Mouse (Mus musculus): Measurements from ENCODE around the gene Olfr836.
"Not testable (repeated sequence)": the region's sequence is repeated elsewhere in the genome, so short reads cannot be mapped to it uniquely, and the experiment has no call there.

The Olfr836 gene

DNA sequence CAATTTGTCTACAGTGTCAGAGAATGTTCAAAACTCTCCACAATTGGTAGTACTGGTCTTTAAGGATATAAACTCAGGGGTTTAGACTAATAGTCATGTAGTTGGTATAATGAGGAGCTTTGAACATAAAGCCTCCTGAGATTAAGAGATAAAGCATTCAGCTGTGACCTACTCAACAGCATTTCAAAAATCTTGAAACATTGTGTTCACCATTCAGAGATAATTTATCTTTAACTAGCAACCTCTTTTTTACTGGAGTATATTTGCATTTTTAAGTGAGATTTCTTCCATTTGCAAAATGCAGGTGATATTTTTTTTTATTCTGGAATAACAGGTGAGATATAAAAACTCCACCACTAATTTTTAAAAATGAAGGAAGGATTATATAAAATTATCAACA, at the start of gene Olfr836:
Gene Olfr836 (plus strand): TSS at position 301 of the 400 bp plus-strand sequence.
- no peak for DNase-seq (ENCODE audit: low read depth in 2 of 2, low spot score in 2 of 2)

DNA sequence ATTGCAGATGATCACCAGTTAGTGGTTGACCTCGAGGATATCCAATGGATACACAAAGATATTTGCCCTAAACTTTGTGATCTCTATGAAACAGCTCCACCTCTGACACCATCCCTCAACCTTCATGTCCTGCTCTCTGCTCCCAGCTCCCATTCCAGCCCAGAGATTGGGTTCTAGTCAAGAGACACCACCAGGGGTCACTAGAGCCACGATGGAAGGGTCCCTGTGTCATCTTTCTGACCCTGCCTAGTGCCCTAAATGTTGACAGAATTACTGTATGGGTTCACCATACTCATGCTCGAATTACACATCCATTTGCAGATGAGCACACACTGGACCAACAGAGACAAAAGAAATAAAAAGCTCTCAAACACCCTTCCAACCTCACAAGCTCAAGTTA, 35.2 kb upstream of the Olfr836 start:
- DNase-seq (ENCODE audit: low read depth in 2 of 2, low spot score in 2 of 2), result no peak

DNA sequence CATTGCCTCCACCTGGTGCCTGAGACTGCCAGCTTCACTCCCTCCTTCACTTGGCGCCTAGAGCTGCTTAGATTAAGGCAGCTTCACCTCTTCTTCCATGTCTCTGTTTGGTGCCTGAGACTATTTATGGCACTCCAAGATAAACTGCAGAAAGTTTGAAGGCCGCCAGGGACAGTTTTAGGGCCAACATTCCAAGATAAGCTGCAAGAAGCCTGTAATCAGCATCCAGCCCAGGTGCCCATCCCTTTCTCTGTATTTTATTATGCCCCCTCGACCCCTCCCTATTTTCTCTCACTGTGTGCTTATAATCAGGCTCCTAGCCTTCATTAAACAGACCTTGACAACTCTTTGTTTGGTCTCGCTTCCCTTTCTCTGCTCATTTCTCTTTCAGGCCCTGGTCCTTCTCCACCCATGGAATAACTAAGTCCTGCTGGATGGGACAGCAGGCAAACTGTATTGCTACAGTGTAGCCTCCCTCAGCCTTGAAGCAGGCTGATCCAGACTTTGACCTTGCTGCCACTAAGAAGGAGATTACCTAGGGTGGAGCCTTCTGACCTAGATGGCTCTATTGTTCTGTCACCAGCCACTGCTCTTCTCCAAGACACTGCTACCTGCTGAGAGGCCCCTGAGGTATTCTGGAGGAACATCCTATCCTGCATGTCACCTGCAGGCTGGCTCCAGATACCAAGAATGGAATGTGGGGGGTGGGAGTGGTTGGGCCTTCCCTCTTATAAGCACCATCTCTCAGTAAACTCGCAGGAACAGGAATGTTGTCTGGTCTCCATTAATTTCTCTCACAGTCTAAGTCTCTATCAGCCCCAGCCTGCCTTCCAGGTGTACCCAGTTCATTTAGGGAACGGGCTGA, 27.1 kb upstream of the Olfr836 start:
- DNase-seq (ENCODE audit: low read depth in 2 of 2, low spot score in 2 of 2), result not testable (repeated sequence)

DNA sequence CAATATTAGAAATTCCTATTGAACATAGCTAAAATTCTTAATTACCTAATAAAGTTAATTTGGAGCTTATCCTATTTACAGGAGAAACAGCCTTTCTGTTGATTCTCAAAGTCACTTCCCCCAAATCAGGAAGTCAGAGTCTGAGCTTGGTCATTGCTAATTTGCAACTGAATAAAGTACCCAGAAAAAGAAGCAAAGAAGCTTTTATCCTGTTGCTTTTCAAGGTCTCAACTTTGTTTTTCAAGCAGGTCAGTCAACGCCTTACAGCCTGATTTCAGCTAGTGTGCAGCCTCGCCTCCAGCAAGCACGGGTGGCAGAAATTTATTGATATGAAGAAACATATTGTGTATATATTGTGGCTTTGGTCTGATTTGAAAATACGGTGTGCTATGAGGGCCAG, 22.9 kb upstream of the Olfr836 start:
- no peak for DNase-seq (ENCODE audit: low read depth in 2 of 2, low spot score in 2 of 2)

DNA sequence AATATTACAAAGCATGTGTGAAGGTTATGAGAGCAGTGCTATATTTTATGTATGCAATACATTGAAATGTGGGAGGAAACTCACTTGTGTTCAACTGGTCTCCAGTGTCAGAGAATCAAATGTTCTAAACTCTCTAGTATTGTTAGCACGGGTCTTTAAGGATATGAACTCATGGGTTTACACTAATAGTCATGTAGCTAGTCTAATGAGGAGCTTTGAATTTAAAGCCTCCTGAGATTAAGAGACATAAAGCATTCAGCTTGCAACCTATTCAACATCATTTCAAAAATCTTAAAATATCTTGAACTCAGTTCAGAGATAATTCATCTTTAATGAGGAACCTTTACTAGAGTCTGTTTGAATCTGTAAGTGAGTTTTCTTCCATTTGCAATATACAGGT, 15.8 kb downstream of the Olfr836 start, which contains the start of gene Olfr837:
Gene Olfr837 (plus strand): TSS at position 301 of the 400 bp plus-strand sequence.
- no peak for DNase-seq (ENCODE audit: low read depth in 2 of 2, low spot score in 2 of 2)

Measured in CD8-positive naive resting alpha-beta T cell, adult 2 months (primary cell).